ENCODE assay signal across 22 mouse cellular contexts in the genomic region with DNA sequence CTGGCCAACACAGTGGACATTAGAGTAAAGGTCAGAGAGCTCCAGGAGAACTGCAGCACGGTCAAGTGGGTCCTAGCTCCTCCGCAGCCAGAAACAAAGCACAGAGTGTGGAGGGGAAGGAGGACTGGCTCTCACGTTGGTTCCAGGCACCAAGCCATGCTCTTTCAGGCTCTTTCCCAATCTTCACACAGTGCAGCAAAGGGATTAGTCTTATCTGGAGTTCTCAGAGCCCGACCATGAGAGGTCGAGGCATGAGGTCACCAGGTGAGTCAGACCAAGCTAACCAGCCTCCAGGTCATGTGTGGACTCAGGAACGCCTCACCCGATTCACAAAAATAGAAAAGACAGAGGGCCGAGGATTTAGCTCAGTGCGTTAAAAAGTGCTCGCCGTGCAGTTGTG. TPM values are rescaled to one million over a fixed set of nuclear protein-coding genes. Genes with fewer than 3 reads are reported as not detected.
DNase-seq lines count a peak whose midpoint lies in the region; ATAC-seq lines count a peak whose summit lies in the region.
"Had no signal": no experiment of that assay in that cellular context is flagged by ENCODE, and none has a peak within 500 bp of the region (broad histone marks: within the 10 kb centered on the region; RNA-seq: fewer than 3 reads in every experiment).

No protein-coding gene starts in this region.

- H3K27me3 ChIP-seq in intestine, embryonic 16.5 days (replicated peaks; ENCODE audit: control insufficient read depth, insufficient read depth, low read length) = no peaks in the 10 kb centered on the region
- no peaks in the 10 kb centered on the region for H3K27me3 ChIP-seq in intestine, embryonic 15.5 days (replicated peaks)
- no peaks in the 10 kb centered on the region for H3K27me3 ChIP-seq in liver, embryonic 16.5 days (ENCODE audit: control insufficient read depth, insufficient read depth, low read depth, low read length)
- H3K27me3 ChIP-seq in hindbrain, embryonic 16.5 days (replicated peaks; ENCODE audit: control insufficient read depth, insufficient read depth, low read length) = no peaks in the 10 kb centered on the region
- H3K27me3 ChIP-seq: CH12.LX; embryonic facial prominence, embryonic 15.5 days; hindbrain, embryonic 15.5 days had no signal

- no peak overlapping the region for H3K27ac ChIP-seq in intestine, embryonic 16.5 days (ENCODE audit: low read length)
- no peak overlapping the region for H3K27ac ChIP-seq in intestine, embryonic 15.5 days
- no peak overlapping the region for H3K27ac ChIP-seq in liver, embryonic 16.5 days (ENCODE audit: low read length)
- H3K27ac ChIP-seq in hindbrain, embryonic 16.5 days (ENCODE audit: low read depth, low read length) = no peak overlapping the region
- H3K27ac ChIP-seq: embryonic facial prominence, embryonic 15.5 days; forebrain, embryonic 10.5 days; gastrocnemius, adult 2 months; hindbrain, embryonic 15.5 days had no signal

- no peak overlapping the region for H3K4me2 ChIP-seq in intestine, embryonic 16.5 days (ENCODE audit: low read depth, low read length)
- no peak overlapping the region for H3K4me2 ChIP-seq in intestine, embryonic 15.5 days (replicated peaks)
- no peak overlapping the region for H3K4me2 ChIP-seq in liver, embryonic 16.5 days (ENCODE audit: low read depth, low read length)
- no peak overlapping the region for H3K4me2 ChIP-seq in hindbrain, embryonic 16.5 days (ENCODE audit: low read length)
- H3K4me2 ChIP-seq: embryonic facial prominence, embryonic 15.5 days; hindbrain, embryonic 15.5 days had no signal

- no peak overlapping the region for H3K9ac ChIP-seq in intestine, embryonic 16.5 days (ENCODE audit: low read depth, low read length)
- no peak overlapping the region for H3K9ac ChIP-seq in intestine, embryonic 15.5 days
- H3K9ac ChIP-seq in liver, embryonic 16.5 days (ENCODE audit: low read depth, low read length) = no peak overlapping the region
- no peak overlapping the region for H3K9ac ChIP-seq in hindbrain, embryonic 16.5 days (ENCODE audit: low read depth, low read length)
- H3K9ac ChIP-seq: embryonic facial prominence, embryonic 15.5 days; hindbrain, embryonic 15.5 days had no signal

- 0 out of 2 replicates have a peak, but pooled peaks cover 3% of the 10 kb centered on the region for H3K4me1 ChIP-seq in intestine, embryonic 16.5 days (ENCODE audit: control insufficient read depth, insufficient read depth, low read length)
- no peaks in the 10 kb centered on the region; the same call in 1 of the 2 replicates for H3K4me1 ChIP-seq in intestine, embryonic 15.5 days (replicated peaks)
- no peaks in the 10 kb centered on the region for H3K4me1 ChIP-seq in liver, embryonic 16.5 days (ENCODE audit: control insufficient read depth, low read depth, low read length)
- H3K4me1 ChIP-seq in hindbrain, embryonic 16.5 days (ENCODE audit: control insufficient read depth, insufficient read depth, low read depth, low read length) = peaks cover 3% of the 10 kb centered on the region; the same call in 1 of the 2 replicates
- H3K4me1 ChIP-seq: embryonic facial prominence, embryonic 15.5 days had no signal

- DNase-seq in lung, adult 18-20 months = peak; percentile 47 to 64
- no peak for DNase-seq in lung, postnatal 10 days
- DNase-seq in NIH3T3 (ENCODE audit: low read depth) = peak; percentile 40
- no peak for DNase-seq in spleen, postnatal 14 days (ENCODE audit: low spot score in 2 of 2)
- DNase-seq: adrenal gland, adult 8-10 months; adrenal gland, postnatal 36 days; cerebellum, adult 8-10 months; cerebellum, postnatal 14 days; embryo, embryonic 11 days; gastrocnemius, adult 2 months; gastrocnemius, postnatal 25 days; heart, postnatal 14 days had no signal

- 0 out of 2 replicates have a peak, but pooled peaks have one; percentile 23 for ATAC-seq in intestine, embryonic 16.5 days
- ATAC-seq in intestine, embryonic 15.5 days = no peak
- peak; percentile 9; the same call in 1 of the 2 replicates for ATAC-seq in liver, embryonic 16.5 days (ENCODE audit: low read depth)
- ATAC-seq in hindbrain, embryonic 16.5 days = no peak
- ATAC-seq: forebrain, embryonic 14.5 days had no signal

- no peak overlapping the region for H3K4me3 ChIP-seq in intestine, embryonic 16.5 days (ENCODE audit: low read length)
- H3K4me3 ChIP-seq in intestine, embryonic 15.5 days (replicated peaks) = no peak overlapping the region
- H3K4me3 ChIP-seq in liver, embryonic 16.5 days (ENCODE audit: low read depth, low read length) = no peak overlapping the region
- no peak overlapping the region for H3K4me3 ChIP-seq in hindbrain, embryonic 16.5 days (ENCODE audit: low read length)
- H3K4me3 ChIP-seq: embryonic facial prominence, embryonic 15.5 days; erythroblast, embryonic 14.5 days; forebrain, embryonic 10.5 days; gastrocnemius, adult 2 months; hindbrain, embryonic 15.5 days had no signal

- no peaks in the 10 kb centered on the region for H3K36me3 ChIP-seq in intestine, embryonic 16.5 days (ENCODE audit: control insufficient read depth, insufficient read depth, low read length)
- 0 out of 2 replicates have a peak, but pooled peaks cover 13% of the 10 kb centered on the region for H3K36me3 ChIP-seq in intestine, embryonic 15.5 days
- H3K36me3 ChIP-seq in liver, embryonic 16.5 days (ENCODE audit: control insufficient read depth, insufficient read depth) = peaks cover 23% of the 10 kb centered on the region
- H3K36me3 ChIP-seq in hindbrain, embryonic 16.5 days (ENCODE audit: control insufficient read depth, insufficient read depth, low read length) = no peaks in the 10 kb centered on the region
- H3K36me3 ChIP-seq: hindbrain, embryonic 15.5 days had no signal

- no peaks in the 10 kb centered on the region for H3K9me3 ChIP-seq in intestine, embryonic 16.5 days (ENCODE audit: control insufficient read depth, low read length)
- no peaks in the 10 kb centered on the region for H3K9me3 ChIP-seq in intestine, embryonic 15.5 days
- H3K9me3 ChIP-seq in liver, embryonic 16.5 days (replicated peaks; ENCODE audit: control insufficient read depth, low read length) = no peaks in the 10 kb centered on the region
- no peaks in the 10 kb centered on the region for H3K9me3 ChIP-seq in hindbrain, embryonic 16.5 days (ENCODE audit: control insufficient read depth, low read length)
- H3K9me3 ChIP-seq: embryonic facial prominence, embryonic 15.5 days; forebrain, embryonic 10.5 days; hindbrain, embryonic 15.5 days had no signal

- 82% methylated on average over 11 of the region's 11 CpGs for WGBS in intestine, embryonic 16.5 days
- 79% methylated on average over 11 of the region's 11 CpGs for WGBS in intestine, embryonic 15.5 days
- 79% methylated on average over 11 of the region's 11 CpGs for WGBS in liver, embryonic 16.5 days (ENCODE audit: insufficient replicate concordance)
- WGBS in hindbrain, embryonic 16.5 days = 92% methylated on average over 11 of the region's 11 CpGs

RNA-seq across cellular contexts. Expression of a gene that starts 27.0 kb away (rescaled TPM):
- polyA plus RNA-seq in intestine, embryonic 16.5 days (2015; fragmentation: Nextera tagmentation; extraction: Ambion mirVana) = 20.0 and 21.5 TPM in 2 replicates
- 25.7 and 26.2 TPM in 2 replicates for polyA plus RNA-seq in intestine, embryonic 15.5 days (2015; fragmentation: Nextera tagmentation; extraction: Ambion mirVana)
- 32.7 and 34.1 TPM in 2 replicates for polyA plus RNA-seq in liver, embryonic 16.5 days (2015; fragmentation: Nextera tagmentation; extraction: Ambion mirVana)
- 32.0 and 39.8 TPM in 2 replicates for polyA plus RNA-seq in hindbrain, embryonic 16.5 days (2015; fragmentation: Nextera tagmentation; extraction: Ambion mirVana)

Comparison
In these comparisons a context has a peak if more than half of its experiments do, and no peak if none do; other contexts are left out.
1. ATAC-seq: peak in intestine, embryonic 16.5 days (single experiment) and liver, embryonic 16.5 days (single experiment); none in intestine, embryonic 15.5 days (single experiment) and hindbrain, embryonic 16.5 days (single experiment).
2. DNase-seq: peak in lung, adult 18-20 months (2 of 2) and NIH3T3 (single experiment); none in lung, postnatal 10 days (single experiment) and spleen, postnatal 14 days (0 of 2).